Mouse (Mus musculus): ENCODE data around the gene Myrip.

Gene Myrip

DNA sequence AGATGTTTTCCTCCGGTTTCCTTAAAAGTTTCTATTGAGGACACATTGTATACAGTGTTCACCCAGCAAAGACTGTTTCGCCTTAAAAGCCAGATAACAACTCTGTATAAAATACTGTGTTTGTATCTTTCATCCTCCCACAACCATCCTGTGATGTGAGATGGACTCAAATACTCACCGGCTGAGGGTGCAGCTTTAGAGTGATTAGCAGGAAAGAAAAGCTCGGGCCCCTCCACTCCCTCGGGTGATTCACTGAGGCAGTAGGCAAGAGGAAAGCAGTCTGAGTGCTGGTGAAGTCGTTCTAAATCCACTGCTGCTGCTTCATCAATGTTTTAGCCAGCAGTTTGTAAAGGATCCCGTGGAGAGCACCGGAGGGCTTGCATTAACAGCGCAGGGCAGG, 93.9 kb downstream of the Myrip start:
- DNase-seq (ENCODE audit: low read depth, low spot score), result no peak

DNA sequence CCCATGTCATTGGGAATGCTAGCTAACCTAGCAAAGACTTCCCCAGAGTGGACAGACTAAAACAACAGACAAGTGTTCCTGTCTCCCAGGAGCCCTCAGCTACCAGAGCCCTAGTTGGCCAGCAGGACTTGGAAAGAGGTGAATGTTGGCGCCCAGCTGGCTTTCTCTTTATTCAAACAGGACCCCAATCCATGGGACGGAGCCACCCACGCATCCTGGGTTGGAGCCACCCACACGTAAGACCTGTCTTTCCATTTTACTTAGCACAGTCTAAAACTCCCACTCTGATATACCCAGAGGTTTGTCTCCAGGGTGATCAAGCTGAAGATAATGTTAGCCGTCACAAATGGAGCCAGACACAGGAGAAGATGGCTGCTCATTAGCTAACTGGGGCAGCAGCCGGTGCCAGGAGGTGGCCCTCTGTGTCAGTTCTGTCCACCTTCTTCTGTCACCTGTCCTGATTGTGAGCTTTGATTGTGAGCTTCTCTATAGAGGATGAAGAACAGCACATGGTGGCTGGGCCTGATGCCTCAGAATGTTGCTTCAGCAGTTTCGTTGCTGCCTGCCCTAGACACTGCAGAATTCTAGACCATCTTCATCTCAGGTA, 95.4 kb downstream of the Myrip start:
- DNase-seq (ENCODE audit: low read depth, low spot score), result no peak

DNA sequence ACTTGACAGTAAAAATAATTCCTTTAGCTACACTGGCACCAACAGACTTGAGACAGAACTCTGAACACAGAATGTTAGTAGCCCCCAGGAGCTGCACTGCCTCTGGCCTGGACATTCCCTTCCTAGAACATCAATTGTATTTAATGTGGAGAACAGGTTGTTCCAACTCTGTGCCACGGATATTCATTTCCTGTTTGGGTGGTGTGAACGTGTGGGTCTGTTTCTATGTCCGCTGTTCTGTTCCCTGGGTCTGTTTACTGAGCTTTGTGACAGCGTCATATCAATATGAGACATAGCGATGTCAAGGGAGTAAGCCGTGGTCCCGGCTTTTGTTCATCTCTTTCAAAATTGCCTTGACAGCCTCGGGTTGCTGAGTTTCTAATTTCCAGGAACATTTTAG, 97.0 kb downstream of the Myrip start:
- DNase-seq (ENCODE audit: low read depth, low spot score), result no peak

DNA sequence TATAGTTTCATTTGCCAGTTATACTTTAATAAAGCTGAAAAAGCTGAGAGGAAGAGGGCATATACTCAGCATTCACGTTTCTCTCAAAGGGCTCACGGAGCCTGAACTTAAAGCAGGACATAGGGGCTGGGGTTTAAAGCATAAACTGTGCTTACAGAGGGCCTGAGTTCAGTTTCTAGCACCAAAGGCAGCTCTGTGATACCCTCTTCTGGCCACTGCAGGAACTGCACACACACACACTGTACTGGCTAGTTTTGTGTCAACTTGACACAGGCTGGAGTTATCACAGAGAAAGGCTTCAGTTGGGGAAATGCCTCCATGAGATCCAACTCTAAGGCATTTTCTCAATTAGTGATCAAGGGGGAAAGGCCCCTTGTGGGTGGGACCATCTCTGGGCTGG, 98.2 kb downstream of the Myrip start:
- peak; percentile 24 for DNase-seq (ENCODE audit: low read depth, low spot score)

DNA sequence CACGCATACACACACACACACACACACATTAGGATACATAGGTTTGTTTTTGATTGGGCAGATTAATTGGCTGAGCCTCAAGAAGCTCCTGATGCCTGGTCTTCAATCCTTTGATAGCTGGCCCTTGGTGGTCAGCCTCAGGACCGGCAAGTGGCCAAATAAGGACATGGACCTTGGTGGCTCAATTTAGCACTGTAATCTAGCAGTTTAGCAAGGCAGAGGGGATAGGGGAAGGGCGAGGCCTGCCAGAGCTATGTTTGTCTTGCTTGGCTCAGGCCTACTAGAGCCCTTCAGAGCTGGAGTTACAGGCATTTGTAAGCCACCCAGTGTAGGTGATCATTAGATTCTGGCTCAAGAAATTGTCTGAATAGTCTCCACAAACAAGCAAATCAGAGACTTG, 101.1 kb downstream of the Myrip start:
- DNase-seq (ENCODE audit: low read depth, low spot score), result no peak

DNA sequence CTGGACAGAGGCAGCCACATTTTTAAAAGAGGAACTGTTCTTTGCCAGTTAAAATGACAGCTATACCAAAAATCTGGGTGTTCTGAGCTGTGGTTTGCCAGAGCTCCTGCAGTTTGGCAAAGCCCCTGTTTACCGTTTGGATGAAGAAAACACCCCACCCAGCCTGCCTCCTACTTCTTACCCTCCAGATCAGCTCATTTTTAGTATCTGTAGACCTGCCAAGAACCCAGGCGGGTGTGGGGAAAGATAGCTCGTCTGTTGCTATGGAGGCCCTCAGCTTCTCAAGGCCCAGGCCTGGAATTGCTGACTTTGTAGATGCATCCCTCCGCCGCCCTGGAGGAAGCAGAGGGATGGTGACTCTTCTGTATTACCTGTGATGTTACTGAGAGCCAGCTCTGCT, 102.3 kb downstream of the Myrip start:
- no peak for DNase-seq (ENCODE audit: low read depth, low spot score)

DNA sequence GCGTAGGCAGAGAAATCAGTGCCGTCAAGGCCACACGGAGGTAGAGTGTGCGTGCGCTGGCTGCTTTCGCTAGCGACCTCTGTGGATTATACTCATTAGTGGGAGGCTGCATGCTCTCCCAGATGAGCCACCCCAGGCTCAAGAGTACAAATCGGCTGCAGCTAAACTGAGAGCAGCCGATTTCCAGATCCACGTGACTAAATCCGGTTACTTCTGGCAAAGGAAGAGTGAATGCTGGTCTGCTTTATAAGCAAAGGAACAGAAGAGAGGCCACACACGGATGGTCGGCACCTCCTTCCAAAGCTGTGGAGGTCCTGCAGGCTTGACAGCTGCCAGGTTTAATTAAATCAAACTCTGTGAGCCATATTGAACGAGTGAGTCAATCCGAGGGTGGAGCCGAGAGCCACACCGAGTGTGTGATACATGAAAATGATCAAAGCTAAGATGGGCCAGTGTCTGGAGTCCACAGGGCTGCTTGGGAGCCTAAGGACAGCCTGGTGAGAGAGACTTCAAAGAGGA, 108.4 kb downstream of the Myrip start:
- DNase-seq (ENCODE audit: low read depth, low spot score), result no peak

DNA sequence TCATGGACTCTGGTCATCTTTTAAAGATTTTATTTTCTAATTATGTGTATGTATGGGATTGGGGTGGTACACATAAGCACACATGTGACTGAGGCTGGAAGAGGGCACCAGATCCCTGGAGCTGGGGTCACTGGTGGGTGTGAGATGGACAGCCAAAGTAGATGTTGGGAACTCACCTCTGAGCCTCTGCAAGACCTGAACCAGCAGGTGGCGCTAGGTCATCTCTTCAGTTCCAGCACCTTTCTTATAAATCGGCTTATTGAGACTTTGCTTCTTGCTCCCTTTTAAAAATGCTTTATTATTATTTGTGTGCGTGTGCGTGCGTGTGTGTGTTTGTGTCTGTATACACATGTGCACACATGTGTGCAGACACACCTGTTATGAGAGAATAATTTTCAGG, 109.1 kb downstream of the Myrip start:
- peak; percentile 67 for DNase-seq (ENCODE audit: low read depth, low spot score)

DNA sequence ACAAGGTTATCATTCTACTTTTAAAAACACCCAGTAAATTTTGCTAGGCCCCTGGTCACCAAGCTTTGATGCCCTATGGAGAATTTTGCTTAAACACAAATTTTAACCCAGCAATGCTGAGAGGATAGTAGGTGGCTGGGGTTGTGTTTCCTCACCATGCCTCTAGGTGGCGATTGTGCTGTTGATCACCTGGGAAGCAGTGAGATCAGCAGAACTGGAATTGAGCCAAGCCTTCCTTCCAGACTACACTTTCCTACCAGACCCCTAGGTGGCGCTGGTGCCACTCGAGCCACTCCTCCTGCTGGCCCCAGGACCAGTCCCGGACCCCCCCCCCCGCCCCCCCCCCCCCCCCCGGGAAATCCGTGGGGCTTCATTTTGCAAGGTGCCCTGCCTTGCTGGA, 114.2 kb downstream of the Myrip start:
- DNase-seq (ENCODE audit: low read depth, low spot score), result peak; percentile 73

DNA sequence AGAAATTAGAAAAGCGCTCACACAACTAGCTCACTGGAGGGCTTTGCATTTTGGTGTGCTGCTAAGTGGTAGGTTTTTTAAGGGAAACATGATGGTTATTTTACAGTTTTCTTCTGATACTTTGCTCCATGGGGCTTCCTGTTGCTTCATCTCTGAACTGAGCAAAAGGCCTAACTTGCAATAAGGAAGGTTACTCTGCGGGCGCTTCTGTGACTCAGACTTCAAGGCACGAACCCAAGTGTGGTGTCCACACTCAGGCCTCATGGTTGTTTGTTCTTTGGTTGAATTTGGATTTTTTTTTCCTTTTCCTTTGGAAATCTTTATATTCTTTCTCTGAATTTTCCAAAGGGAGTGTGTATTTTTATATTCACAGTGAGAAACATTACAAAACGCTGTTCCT, 114.8 kb downstream of the Myrip start:
- DNase-seq (ENCODE audit: low read depth, low spot score), result no peak

DNA sequence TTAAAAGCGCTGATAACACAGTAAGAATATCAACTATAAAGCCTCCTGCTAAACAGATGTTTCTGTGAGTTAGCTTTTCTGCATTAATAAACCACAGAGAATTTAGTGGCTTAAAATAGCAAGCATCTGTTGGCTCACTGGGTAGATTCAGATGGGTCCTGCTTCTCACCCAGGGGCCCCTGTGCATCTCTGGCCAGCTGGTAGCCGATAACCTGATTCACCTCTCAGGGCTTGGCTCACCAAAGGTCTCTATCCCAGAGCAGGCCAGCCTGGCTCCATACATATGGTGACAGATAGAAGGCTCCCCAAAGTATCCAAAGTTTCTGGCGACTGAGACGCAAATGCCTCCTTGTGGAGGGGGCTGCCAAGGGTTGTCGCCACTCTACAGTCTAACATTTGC, 115.4 kb downstream of the Myrip start:
- no peak for DNase-seq (ENCODE audit: low read depth, low spot score)

DNA sequence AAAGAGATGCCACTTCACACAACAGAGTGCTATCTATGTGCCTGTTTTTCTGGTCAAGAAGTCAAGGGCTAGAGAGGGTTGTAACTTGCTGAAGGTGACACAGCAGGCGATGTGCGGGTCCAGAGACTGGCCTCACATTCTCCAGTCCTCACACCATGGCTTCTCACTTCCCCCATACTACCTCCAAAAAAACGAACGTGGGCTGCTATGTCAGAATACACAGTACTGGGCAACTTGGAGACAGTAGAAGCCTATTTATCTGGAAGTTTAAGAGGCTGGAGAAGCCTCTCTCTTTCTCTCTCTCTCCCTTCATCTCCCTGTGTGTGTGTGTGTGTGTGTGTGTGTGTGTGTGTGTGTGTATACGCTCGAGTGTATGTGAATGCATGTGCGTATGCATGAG, 117.3 kb downstream of the Myrip start:
- DNase-seq (ENCODE audit: low read depth, low spot score), result no peak

DNA sequence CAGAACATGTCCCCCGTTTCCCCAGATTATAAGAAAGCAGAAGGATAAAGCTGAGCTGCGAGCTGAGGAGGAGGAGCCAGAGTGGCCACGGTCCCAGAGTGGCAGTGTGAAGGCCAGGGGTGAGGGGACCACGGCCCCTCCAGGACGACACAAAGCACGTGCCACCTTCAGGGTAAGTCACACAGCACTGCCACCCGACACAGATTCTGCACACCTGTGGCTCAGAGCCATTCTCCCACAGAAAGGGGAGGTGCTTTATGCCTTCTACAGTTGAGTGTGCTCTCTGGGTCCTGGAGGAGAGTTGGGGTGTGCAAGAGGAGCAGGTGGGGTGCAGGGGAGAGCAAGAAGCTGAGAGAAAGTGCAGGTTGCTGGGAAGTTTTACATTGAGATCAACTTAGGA, 123.3 kb downstream of the Myrip start:
- no peak for DNase-seq (ENCODE audit: low read depth, low spot score)

DNA sequence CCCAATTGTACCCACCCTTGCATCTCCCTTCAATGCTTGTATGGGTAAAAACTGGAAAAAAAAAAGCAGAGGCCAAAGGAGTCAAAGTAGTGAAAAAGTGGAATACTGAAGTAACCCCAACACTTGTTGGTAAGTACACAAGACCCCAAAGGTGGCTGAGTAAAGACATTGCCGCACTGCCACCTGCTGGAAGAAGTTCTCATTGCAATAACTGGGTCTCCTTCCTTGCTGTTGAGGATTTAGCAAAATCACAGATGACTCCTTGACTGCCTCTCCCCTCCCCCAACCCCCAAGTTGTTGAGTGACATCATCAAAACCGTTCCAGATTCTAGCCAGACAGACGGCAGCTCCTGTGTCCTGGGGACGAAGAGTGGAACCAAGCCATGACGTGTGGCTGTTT, 124.5 kb downstream of the Myrip start:
- peak; percentile 44 for DNase-seq (ENCODE audit: low read depth, low spot score)

DNA sequence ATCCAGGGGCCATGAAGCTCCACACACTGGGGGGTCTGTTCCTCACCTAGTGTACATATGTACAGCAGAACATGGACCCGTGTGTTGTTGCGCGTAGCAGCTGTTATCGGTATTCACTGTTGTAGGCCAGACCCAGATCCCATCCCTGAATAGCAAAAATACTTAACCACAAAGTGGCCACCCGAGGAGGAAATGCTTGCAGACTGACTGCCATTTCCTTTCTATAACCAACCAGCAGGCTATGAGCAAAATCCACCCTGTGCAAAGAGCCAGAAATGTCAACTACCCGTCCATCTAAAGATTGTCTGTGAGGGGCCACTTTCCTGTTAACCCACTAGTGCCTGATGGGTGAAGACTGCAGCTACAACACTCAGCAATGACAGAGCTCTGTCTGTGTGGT, 126.9 kb downstream of the Myrip start:
- DNase-seq (ENCODE audit: low read depth, low spot score), result no peak

DNA sequence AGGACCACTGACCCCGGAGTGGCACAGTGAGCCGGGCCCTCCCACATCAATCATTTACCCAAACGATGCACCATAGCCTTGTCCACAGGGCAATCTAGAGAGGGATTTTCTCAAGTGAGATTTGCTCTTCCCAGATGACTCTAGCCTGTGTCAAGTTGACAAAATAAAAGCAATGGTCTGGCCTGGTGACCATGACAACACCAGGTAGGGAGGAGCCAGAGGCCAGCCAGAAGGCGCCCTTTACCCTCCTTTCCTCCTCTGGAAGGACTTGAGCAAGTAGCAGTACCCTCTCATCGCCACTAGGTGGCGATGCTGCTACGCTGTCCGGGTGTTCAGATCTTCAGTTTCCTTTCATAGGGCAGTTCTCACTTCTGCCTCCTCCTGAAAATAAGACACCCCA, 132.4 kb downstream of the Myrip start:
- DNase-seq (ENCODE audit: low read depth, low spot score), result peak; percentile 73

DNA sequence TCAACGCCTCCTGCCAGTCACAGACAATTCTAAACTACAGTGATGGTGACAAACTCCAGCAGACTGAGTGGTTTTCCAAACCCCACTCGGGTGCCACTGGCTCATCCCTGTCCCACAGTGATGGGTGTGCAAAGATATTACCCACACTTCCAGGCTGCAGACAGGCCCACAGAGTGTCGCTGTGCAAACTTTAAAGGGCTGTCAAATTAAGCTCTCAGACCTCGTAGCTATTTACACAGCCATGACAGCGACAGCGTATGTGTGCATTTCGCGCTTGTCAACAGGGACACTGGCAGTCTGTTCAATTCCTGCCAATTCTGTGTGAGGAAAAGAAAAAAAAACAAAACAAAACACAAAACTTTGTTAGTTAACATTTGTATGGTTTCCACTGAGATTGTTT, 134.5 kb downstream of the Myrip start:
- DNase-seq (ENCODE audit: low read depth, low spot score), result no peak

DNA sequence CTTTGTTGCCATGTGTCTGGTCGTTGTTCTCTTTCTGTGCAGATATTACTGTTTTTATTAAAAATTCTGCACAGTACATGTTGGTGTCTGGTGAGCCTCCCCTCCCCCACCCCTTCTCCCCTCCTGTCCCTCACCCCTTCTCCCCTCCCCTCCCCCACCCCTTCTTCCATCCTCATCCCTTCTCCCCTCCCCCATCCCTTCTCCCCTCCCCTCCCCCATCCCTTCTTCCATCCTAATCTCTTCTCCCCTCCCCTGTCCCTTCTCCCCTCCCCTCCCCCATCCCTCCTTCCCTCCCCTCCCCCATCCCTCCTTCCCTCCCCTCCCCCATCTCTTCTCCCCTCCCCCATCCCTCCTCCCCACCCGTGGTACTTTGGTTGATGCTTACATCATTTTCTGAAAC, 135.5 kb downstream of the Myrip start:
- DNase-seq (ENCODE audit: low read depth, low spot score), result no peak

DNA sequence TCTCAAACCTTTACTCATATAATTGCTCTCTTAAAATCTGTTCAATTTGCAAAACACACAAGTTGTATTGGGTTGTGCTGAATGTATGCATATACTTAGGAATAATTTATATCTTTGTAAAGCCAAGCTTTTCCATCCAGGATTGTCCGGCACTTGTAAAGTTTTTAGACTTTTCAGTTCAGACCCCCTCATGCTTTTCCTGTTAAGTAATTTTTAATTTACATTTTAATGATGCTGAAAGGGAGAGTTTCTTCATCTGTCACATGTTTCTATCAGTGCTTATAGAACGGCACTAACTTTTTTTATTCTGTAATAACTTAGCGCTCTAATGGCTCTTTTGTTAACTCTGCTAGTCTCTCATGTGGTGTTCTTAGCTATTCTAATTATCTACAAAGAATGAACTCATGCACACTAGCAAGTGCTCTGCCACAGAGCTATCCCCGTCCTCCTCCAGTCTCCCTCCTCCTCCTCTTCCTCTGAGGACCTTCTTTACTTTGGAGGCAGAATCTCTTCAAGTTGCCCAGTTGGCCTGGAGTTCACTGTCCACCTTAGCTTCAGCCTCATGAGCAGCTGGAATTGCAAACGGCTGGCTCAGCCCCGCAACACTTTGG, 136.1 kb downstream of the Myrip start:
- no peak for DNase-seq (ENCODE audit: low read depth, low spot score)

DNA sequence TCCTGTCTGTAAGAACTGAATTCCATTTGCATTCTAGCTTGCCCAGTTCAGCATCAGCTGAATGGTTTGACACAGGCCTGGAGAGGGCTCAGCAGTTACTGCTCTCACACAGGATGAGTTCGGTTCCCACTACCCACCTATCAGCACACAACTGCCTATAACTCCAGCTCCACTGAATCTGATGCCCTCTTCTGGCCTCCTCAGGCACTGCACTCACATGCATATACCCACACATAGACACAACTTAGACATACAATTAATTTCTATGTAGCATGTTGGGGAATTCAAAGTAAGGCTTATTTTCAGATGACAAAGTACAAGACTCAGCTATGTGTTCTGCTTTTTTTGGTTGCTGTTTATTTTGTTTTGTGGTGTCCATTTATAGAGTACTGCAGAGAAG, 137.0 kb downstream of the Myrip start:
- DNase-seq (ENCODE audit: low read depth, low spot score), result no peak

DNA sequence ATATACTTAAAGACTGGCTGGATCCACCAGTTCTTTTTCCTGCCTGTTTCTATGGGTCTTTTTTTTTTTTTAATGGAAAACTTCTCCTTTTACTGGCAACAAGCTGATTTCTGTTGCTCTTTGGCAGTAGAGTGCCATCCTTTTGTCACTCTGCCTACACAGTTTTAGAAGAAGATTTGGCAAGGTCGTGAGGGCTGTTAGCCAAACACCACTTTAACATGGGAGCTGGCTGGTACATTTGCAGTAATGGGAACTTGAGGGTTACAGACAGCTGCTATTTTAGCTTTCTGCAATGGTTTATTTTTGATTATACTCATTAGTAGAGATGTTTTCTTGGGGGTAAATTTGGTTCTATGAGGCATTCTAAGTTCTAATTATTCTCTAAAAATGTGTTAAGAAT, 137.5 kb downstream of the Myrip start:
- no peak for DNase-seq (ENCODE audit: low read depth, low spot score)

DNA sequence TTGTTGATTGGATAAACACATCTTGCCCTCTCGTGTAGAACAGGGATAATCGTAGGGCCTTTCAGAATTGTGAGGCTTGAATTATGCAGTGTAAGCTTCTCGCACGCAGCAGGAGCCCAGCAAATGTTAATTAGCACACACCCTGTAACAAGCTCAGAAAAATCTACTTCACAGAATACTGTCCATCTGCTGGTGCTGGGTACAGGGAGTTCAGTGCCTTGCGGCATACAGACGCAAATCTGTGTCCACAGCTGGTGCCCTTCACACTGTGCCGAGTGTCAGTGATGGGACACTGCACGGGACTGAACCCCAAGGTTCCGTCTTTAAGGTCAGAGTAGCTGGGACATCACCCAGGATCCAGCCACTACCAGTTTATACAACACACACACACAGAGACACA, 143.3 kb downstream of the Myrip start:
- DNase-seq (ENCODE audit: low read depth, low spot score), result no peak

DNA sequence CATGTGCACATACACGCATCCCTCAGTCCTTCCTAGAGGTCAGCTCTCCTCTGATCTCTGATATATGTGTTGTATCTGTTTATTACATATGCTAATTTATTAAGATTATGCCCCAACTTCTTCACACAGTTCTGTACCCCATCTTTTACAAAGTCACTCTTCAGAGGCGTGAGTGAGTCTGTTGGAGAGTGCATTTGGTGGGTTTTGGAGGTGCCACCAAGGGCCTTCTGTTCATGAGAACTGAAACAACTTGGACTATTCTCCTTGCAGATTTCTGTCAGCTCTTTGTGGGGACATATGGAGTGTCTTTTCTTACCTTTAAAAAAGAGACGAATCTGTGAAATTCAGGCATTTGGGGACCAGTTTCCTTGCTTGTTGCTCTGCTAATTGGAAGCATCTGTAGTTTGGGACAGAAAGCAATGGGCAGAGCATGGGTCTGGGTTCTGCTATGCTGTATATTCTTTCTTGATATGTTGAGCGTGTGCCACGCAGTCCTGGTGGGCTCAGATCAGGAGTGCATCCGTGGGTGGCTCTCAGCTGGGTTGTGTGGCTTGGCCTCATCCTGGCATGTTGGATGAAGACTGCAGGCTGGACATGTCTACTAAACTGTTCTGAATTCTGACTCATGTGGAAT, 148.5 kb downstream of the Myrip start:
- no peak for DNase-seq (ENCODE audit: low read depth, low spot score)

All from A20 (cell line).